Mouse (Mus musculus): ENCODE data around the gene Cbr3. TPM values are rescaled to one million over a fixed set of nuclear protein-coding genes. Genes with fewer than 3 reads are reported as not detected.

The Cbr3 gene
- polyA plus RNA-seq, 1 experiment from 2014 or later, result 8.5 TPM

- DNase-seq (ENCODE audit: low spot score), result peak; percentile 97
Observed at GRCm38 (mm10) chr16:93711411-93712188, 28.6 kb downstream of the Cbr3 start, which contains the start of gene Dop1b. Gene Dop1b, plus strand, starts transcription at chr16:93711904.

- DNase-seq (ENCODE audit: low spot score), result peak; percentile 39
Observed at GRCm38 (mm10) chr16:93712189-93712885, 29.3 kb downstream of the Cbr3 start.

DNA sequence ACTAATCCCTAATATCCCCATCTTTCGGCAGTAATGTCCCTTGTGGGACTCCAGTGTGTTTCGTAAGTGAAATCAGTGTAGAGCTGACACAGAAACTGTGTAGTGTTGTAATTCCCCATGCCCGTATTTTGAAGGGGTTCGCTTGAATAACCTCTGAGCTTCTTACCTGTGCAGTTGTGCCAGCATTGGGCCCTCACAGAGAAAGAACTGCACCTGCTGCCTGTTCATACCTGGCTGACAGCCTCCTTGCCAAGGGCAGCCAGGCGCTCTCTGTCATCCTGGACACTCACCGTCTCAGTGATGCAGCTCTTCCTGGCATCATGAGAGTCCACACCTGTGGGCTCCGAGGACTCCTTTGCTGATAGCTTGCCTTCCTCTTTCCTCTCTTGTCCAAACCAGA lies 30.0 kb downstream of the Cbr3 start:
- DNase-seq (ENCODE audit: low spot score), result no peak

- no peak for DNase-seq (ENCODE audit: low spot score)
Observed at GRCm38 (mm10) chr16:93714426-93714825, 31.4 kb downstream of the Cbr3 start.

DNA sequence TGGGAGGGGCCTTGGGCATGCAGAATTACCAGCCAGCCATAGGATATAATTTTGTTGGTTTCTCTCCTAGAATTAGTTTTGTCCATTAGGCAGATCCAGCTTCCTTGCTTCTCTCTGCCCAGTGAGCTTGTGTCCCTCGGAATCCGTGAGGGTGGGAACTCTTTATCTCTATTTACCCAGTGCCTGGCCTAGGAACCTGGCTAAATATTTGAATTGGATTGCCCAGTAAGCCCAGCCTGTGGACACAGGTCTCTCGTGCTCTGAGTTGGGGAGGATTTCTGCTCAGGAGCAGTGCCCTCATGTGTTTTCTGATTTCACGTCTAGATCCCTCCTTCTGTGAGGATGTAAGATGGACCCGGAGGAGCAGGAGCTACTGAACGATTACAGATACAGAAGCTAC lies 32.8 kb downstream of the Cbr3 start:
- DNase-seq (ENCODE audit: low spot score), result no peak

GRCm38 (mm10) chr16:93717299-93717703 lies 34.3 kb downstream of the Cbr3 start:
- DNase-seq (ENCODE audit: low spot score), result no peak

- no peak for DNase-seq (ENCODE audit: low spot score)
Observed at GRCm38 (mm10) chr16:93721771-93722170, 38.8 kb downstream of the Cbr3 start.

DNA sequence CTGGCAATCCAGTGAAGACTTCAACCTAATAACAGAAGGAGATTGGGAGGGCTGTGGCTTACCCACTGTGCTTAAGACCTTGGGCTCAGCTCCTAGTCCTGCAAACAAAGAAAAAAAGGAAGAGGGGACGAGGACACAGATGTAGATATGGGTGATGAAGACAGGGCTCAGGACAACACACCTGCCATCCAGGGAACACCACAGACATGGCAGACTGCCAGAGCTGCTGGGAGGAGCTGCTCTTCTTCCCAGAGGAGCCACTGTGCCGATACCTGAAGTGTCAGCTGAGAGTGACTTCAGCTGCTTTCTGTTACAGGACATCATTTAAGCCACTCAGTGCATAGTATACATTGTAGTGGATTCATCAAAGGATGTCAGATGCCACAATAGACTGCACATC lies 39.5 kb downstream of the Cbr3 start:
- no peak for DNase-seq (ENCODE audit: low spot score)

- DNase-seq (ENCODE audit: low spot score), result no peak
Observed at GRCm38 (mm10) chr16:93725417-93726144, 42.6 kb downstream of the Cbr3 start.

- DNase-seq (ENCODE audit: low spot score), result no peak
Observed at GRCm38 (mm10) chr16:93726186-93726585, 43.2 kb downstream of the Cbr3 start.

GRCm38 (mm10) chr16:93728676-93729075 lies 45.7 kb downstream of the Cbr3 start:
- DNase-seq (ENCODE audit: low spot score), result no peak

- DNase-seq (ENCODE audit: low spot score), result no peak
Observed at GRCm38 (mm10) chr16:93729801-93730721, 47.0 kb downstream of the Cbr3 start.

GRCm38 (mm10) chr16:93731310-93731709 lies 48.3 kb downstream of the Cbr3 start:
- no peak for DNase-seq (ENCODE audit: low spot score)

GRCm38 (mm10) chr16:93732875-93733569 lies 50.0 kb downstream of the Cbr3 start:
- DNase-seq (ENCODE audit: low spot score), result no peak

- DNase-seq (ENCODE audit: low spot score), result no peak
Observed at GRCm38 (mm10) chr16:93739251-93739650, 56.2 kb downstream of the Cbr3 start.

Other genes starting within 250 kb of the Cbr3 start
- gene Setd4, start 79.2 kb upstream of the Cbr3 start, polyA plus RNA-seq (2015; fragmentation: Nextera tagmentation; extraction: Ambion mirVana), result 61.3 and 71.7 TPM in 2 replicates
- gene Cbr1, start 77.4 kb upstream of the Cbr3 start, polyA plus RNA-seq (2015; fragmentation: Nextera tagmentation; extraction: Ambion mirVana), result 82.5 and 89.5 TPM in 2 replicates
- gene Gm5678, start 55.1 kb upstream of the Cbr3 start, polyA plus RNA-seq (2015; fragmentation: Nextera tagmentation; extraction: Ambion mirVana), result 0.18 and 0.25 TPM in 2 replicates
- gene Dop1b, start 28.7 kb downstream of the Cbr3 start, polyA plus RNA-seq (2015; fragmentation: Nextera tagmentation; extraction: Ambion mirVana), result 11.9 and 17.1 TPM in 2 replicates
- gene Morc3, start 148.9 kb downstream of the Cbr3 start, polyA plus RNA-seq (2015; fragmentation: Nextera tagmentation; extraction: Ambion mirVana), result 37.9 and 39.9 TPM in 2 replicates
- 70.7 and 77.5 TPM in 2 replicates for gene Chaf1b, start 200.7 kb downstream of the Cbr3 start, polyA plus RNA-seq (2015; fragmentation: Nextera tagmentation; extraction: Ambion mirVana)

Measured in thymus, postnatal 0 days (tissue).